Mouse (Mus musculus) embryonic facial prominence, embryonic 12.5 days (tissue): ENCODE data around the gene Caskin1. TPM values are rescaled to one million over a fixed set of nuclear protein-coding genes. Genes with fewer than 3 reads are reported as not detected.
A peak's percentile ranks its signal among the peaks of the same experiment; 100 is the strongest.

Source experiments
- ATAC-seq: fragments of 200-750 bp; cut with Nextera tagmentation; 2 replicates; pipeline ENCODE4 v1.8.0; 2017; ENCODE audit not compliant: insufficient number of reproducible peaks, insufficient read depth, low FRiP score, low TSS enrichment
- H3K27ac ChIP-seq: fragments of 300-500 bp; sonication (generic); 2 replicates; pipeline ENCODE4 v1.5.1; 2016; ENCODE audit warnings: mild to moderate bottlenecking
- H3K27me3 ChIP-seq: fragments of 300-500 bp; sonication (generic); 2 replicates; pipeline ENCODE4 v1.6.1; 2016; ENCODE audit warnings: mild to moderate bottlenecking, moderate library complexity
- H3K36me3 ChIP-seq: fragments of 300-500 bp; sonication (generic); 2 replicates; pipeline ENCODE4 v1.6.1; 2016; ENCODE audit warnings: mild to moderate bottlenecking
- H3K4me1 ChIP-seq: fragments of 300-500 bp; sonication (generic); 2 replicates; pipeline ENCODE4 v1.6.1; 2016
- H3K4me2 ChIP-seq: fragments of 300-500 bp; sonication (generic); replicated peaks from 2 replicates; pipeline ENCODE4 v1.6.1; 2016; ENCODE audit warnings: mild to moderate bottlenecking, moderate library complexity
- H3K4me3 ChIP-seq: fragments of 300-500 bp; sonication (generic); 2 replicates; pipeline ENCODE4 v1.5.1; 2016; ENCODE audit warnings: mild to moderate bottlenecking
- H3K9ac ChIP-seq: fragments of 300-500 bp; sonication (generic); 2 replicates; pipeline ENCODE4 v1.6.1; 2016; ENCODE audit warnings: mild to moderate bottlenecking, moderate library complexity
- H3K9me3 ChIP-seq: fragments of 300-500 bp; sonication (generic); 2 replicates; pipeline ENCODE4 v1.6.1; 2016; ENCODE audit warnings: mild to moderate bottlenecking, moderate library complexity
- WGBS: fragments of 180-500 bp; shearing (Covaris S2); methylation state at CpG from one replicate; pipeline ENCODE4 v1.1.7; 2016; 5-methylcytosine and 5-hydroxymethylcytosine counted together
- polyA plus RNA-seq: library from polyadenylated mRNA; unstranded; fragments of >200 nt; fragmentation: Nextera tagmentation; extraction: Ambion mirVana; gene quantifications from 2 replicates; pipeline ENCODE4 v1.2.1, GENCODE M21; 2016

Caskin1 gene
- polyA plus RNA-seq, 1 experiment from 2014 or later = 7.5 TPM

DNA sequence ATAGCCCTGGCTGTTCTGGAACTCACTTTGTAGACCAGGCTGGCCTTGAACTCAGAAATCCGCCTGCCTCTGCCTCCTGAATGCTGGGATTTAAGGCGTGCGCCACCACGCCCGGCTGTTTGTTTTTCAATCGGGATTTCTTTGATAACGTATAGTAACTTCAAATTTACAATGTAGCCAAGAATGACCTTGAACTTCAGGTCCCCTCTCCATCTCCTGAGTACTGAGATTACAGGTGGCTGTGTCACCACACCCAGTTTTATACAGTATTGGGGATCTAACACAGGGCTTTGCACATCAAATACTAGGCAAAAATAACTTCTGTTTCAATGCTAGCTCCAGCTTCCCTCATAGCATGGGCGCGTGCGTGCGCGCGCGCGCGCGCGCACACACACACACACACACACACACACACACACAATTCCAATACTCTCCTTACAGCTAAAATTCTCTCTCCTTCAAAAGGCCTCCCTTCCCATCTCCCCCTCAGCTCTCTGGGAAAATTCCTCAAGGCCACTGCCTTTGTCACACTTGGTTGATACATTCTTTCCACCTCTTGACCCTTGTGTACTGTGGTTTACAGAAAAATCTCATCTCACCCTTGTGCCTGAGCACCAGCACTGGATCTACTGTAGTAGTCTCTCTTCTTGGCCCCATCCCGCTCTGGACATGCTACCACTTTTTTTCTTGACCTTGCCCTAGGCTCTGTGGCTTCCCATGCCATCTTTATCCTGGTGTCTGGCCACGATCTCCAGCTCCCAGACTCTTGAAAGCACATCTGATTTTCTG lies 7.2 kb upstream of the Caskin1 start:
- Histone ChIP-seq H3K4me1 (peaks cover 21% of the 10 kb centered on the region), H3K9ac (no peak overlapping the region), H3K36me3 (peaks cover 11% of the 10 kb centered on the region), H3K9me3 (no peaks in the 10 kb centered on the region), H3K4me3 (no peak overlapping the region), H3K27me3 (peaks cover 3% of the 10 kb centered on the region; the same call in 1 of the 2 replicates), H3K4me2 (no peak overlapping the region), H3K27ac (no peak overlapping the region)
- no peak for ATAC-seq
- WGBS = 93% methylated on average over 20 of the region's 20 CpGs

- no peak for ATAC-seq
- H3K4me1 ChIP-seq = peaks cover 11% of the 10 kb centered on the region; the same call in 1 of the 2 replicates
- no peak overlapping the region for H3K4me3 ChIP-seq
- no peak overlapping the region for H3K27ac ChIP-seq
- no peak overlapping the region for H3K4me2 ChIP-seq
- no peak overlapping the region for H3K9ac ChIP-seq
- H3K36me3 ChIP-seq = no peaks in the 10 kb centered on the region
- 87% methylated on average over 3 of the region's 3 CpGs for WGBS
- no peaks in the 10 kb centered on the region for H3K9me3 ChIP-seq
- H3K27me3 ChIP-seq = peaks cover 19% of the 10 kb centered on the region
Observed at GRCm38 (mm10) chr17:24483495-24483894, 4.9 kb upstream of the Caskin1 start.

- Histone ChIP-seq H3K4me1 (peaks cover 12% of the 10 kb centered on the region), H3K27me3 (peaks cover 34% of the 10 kb centered on the region), H3K4me2 (no peak overlapping the region), H3K4me3 (no peak overlapping the region), H3K9ac (no peak overlapping the region; the same call in 1 of the 2 replicates), H3K36me3 (no peaks in the 10 kb centered on the region), H3K27ac (no peak overlapping the region), H3K9me3 (no peaks in the 10 kb centered on the region)
- ATAC-seq = no peak
- 40% methylated on average over 11 of the region's 11 CpGs for WGBS
Observed at GRCm38 (mm10) chr17:24485090-24485860, 3.1 kb upstream of the Caskin1 start.

GRCm38 (mm10) chr17:24488662-24489264 lies 362 bp downstream of the Caskin1 start:
- Histone ChIP-seq H3K9ac (peak overlapping the region; percentile 73), H3K27me3 (peaks cover 37% of the 10 kb centered on the region), H3K9me3 (no peaks in the 10 kb centered on the region), H3K4me2 (peak overlapping the region; percentile 98), H3K4me3 (peak overlapping the region; percentile 61), H3K27ac (peak overlapping the region; percentile 43), H3K4me1 (peaks cover 10% of the 10 kb centered on the region), H3K36me3 (no peaks in the 10 kb centered on the region)
- peak; percentile 49 for ATAC-seq
- under 1% methylated on average over 67 of the region's 81 CpGs for WGBS

DNA sequence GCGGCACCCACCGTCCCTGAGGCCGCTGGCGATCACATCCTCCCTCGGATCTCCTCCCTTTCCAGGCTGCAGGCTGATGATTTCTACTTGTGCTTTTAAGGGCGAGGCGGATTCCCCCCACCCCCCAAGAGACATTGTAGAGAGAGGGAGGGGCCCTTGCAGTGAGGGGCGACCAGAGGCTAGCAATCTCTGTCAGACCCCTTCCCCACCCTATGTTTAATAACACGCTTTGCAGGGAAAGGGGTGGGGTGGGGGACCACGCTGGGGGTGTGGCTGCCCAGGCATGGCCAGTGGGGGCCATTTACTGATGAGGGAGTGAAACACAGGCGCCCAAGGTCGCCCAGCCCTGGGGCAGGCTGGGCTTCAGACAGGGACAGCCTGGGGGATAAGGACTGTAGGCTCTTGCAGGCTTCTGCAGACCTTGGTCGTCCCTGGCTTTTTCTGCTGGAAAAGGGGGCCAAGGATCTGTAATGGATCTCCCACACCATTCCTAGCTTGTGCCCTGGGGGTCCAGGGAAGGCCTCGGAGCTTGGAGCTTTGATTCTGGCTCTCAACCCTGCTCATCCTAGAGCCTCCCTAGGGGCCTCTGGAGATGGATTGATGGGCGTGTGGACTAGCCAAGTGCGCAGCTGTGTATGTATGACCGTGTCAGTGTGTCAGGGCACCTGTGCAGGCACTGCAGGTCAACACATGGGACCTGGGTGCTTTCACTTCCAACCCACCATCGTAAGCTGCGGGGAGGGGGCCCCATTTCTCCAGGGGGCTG lies 1.0 kb downstream of the Caskin1 start:
- H3K27me3 ChIP-seq = peaks cover 37% of the 10 kb centered on the region
- peak; percentile 55 for ATAC-seq
- no peaks in the 10 kb centered on the region for H3K36me3 ChIP-seq
- H3K4me1 ChIP-seq = peaks cover 10% of the 10 kb centered on the region
- H3K4me3 ChIP-seq = peak overlapping the region; percentile 61
- H3K4me2 ChIP-seq = peak overlapping the region; percentile 98
- 0 out of 2 replicates have a peak overlapping the region, but pooled peaks have one; percentile 43 for H3K27ac ChIP-seq
- H3K9me3 ChIP-seq = no peaks in the 10 kb centered on the region
- 21% methylated on average over 19 of the region's 19 CpGs for WGBS
- H3K9ac ChIP-seq = peak overlapping the region; percentile 73

DNA sequence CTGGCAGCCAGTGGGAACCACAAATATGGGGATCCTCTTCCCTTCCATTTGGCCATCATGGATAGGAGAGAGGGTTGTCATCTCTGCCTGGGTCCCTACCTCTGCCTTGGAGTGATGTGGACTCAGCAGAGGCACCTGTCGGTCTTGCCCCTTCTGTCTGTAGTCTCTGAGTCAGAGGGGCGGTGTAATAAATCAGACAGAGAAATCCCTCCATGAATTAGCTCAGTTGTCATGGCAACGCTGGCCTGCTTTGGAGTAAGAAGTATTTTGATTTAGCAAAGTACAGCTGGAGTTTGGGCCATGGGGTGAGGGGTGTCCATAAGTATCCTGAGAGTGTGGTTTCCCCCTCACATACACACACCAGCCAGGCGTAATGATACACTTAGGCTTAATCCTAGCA lies 2.0 kb downstream of the Caskin1 start:
- no peak for ATAC-seq
- Histone ChIP-seq H3K4me2 (no peak overlapping the region), H3K9me3 (no peaks in the 10 kb centered on the region), H3K27me3 (peaks cover 37% of the 10 kb centered on the region), H3K36me3 (no peaks in the 10 kb centered on the region), H3K4me1 (peaks cover 8% of the 10 kb centered on the region), H3K4me3 (no peak overlapping the region), H3K27ac (no peak overlapping the region), H3K9ac (no peak overlapping the region)
- 76% methylated on average over 4 of the region's 4 CpGs for WGBS

- H3K27me3 ChIP-seq = peaks cover 8% of the 10 kb centered on the region
- H3K4me3 ChIP-seq = no peak overlapping the region
- no peak overlapping the region for H3K27ac ChIP-seq
- ATAC-seq = no peak
- H3K4me1 ChIP-seq = 0 out of 2 replicates have a peak, but pooled peaks cover under 1% of the 10 kb centered on the region
- WGBS = 28% methylated on average over 2 of the region's 2 CpGs
- H3K9me3 ChIP-seq = no peaks in the 10 kb centered on the region
- H3K36me3 ChIP-seq = no peaks in the 10 kb centered on the region; the same call in 1 of the 2 replicates
- no peak overlapping the region for H3K9ac ChIP-seq
- no peak overlapping the region for H3K4me2 ChIP-seq
Observed at GRCm38 (mm10) chr17:24494627-24495335, 6.4 kb downstream of the Caskin1 start.

DNA sequence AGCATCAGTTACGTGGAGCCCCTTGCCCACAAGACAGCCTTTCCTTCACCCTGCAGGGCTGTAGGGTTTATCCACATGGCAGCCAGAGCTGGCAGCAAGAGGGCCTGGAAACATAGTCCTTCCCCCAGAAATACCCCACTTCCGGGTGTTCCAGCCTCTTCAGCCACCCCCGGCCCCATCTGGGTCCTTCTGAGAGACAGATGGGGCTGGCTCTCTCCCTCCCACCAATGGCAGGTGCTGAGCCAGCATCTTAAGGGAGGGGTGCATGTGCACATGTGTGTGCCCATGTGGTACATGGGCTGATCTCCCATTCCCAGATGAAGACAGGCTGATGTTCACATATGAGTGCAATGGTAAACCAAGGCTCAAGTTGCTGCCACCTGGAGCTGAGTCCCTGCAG lies 7.0 kb downstream of the Caskin1 start:
- Histone ChIP-seq H3K4me3 (no peak overlapping the region), H3K9me3 (no peaks in the 10 kb centered on the region), H3K27me3 (0 out of 2 replicates have a peak, but pooled peaks cover 2% of the 10 kb centered on the region), H3K4me2 (no peak overlapping the region), H3K9ac (no peak overlapping the region), H3K27ac (no peak overlapping the region), H3K4me1 (no peaks in the 10 kb centered on the region), H3K36me3 (no peaks in the 10 kb centered on the region; the same call in none of the 2 replicates)
- 80% methylated on average over 3 of the region's 3 CpGs for WGBS
- ATAC-seq = no peak

DNA sequence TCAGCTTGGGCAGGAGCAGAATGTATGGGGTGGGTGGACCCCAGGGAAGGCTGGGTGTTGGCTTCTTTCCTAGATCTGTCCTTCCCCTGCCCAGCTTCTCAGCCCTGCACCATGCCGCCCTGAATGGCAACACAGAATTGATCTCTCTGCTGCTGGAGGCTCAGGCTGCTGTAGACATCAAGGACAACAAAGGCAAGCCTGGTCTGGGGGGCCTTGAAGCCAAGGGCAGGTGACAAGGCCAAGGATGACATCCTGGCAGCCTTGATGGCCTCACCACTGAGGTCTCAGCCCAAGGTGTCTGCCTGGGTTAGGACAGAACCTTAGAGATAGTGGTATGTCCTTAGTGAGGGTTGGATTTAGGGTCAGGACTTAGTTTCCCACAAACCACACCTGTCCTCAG lies 7.6 kb downstream of the Caskin1 start:
- Histone ChIP-seq H3K36me3 (no peaks in the 10 kb centered on the region; the same call in none of the 2 replicates), H3K4me3 (no peak overlapping the region), H3K4me1 (no peaks in the 10 kb centered on the region), H3K9me3 (no peaks in the 10 kb centered on the region), H3K9ac (no peak overlapping the region), H3K27ac (no peak overlapping the region), H3K27me3 (no peaks in the 10 kb centered on the region), H3K4me2 (no peak overlapping the region)
- ATAC-seq = no peak
- 87% methylated on average over 1 of the region's 1 CpGs for WGBS

- Histone ChIP-seq H3K4me1 (peaks cover 11% of the 10 kb centered on the region), H3K4me2 (no peak overlapping the region), H3K9ac (no peak overlapping the region), H3K27ac (no peak overlapping the region), H3K27me3 (peaks cover 5% of the 10 kb centered on the region; the same call in 1 of the 2 replicates), H3K4me3 (no peak overlapping the region), H3K36me3 (peaks cover 19% of the 10 kb centered on the region), H3K9me3 (no peaks in the 10 kb centered on the region)
- 41% methylated on average over 11 of the region's 11 CpGs for WGBS
- no peak for ATAC-seq
Observed at GRCm38 (mm10) chr17:24502208-24502607, 13.8 kb downstream of the Caskin1 start.
